Mouse (Mus musculus) embryonic fibroblast, embryonic 13.5 days (primary cell): ENCODE measurements around the gene Snap47. TPM values are rescaled to one million over a fixed set of nuclear protein-coding genes. Genes with fewer than 3 reads are reported as not detected.

Experiments
- H3K27ac ChIP-seq: 2 replicates; pipeline ENCODE4 v1.5.1; 2012; ENCODE audit warnings: low read length, control low read depth, inconsistent platforms; ENCODE audit not compliant: insufficient read depth
- H3K4me1 ChIP-seq: 2 replicates; pipeline ENCODE4 v1.6.1; 2011; ENCODE audit warnings: low read length; ENCODE audit not compliant: control insufficient read depth, insufficient read depth
- H3K4me3 ChIP-seq: 2 replicates; pipeline ENCODE4 v1.5.1; 2011; ENCODE audit warnings: mild to moderate bottlenecking, control low read depth, low read length; ENCODE audit not compliant: insufficient read depth
- CTCF ChIP-seq: IDR thresholded peaks from 2 replicates; pipeline ENCODE4 v1.5.1; 2011; ENCODE audit warnings: mild to moderate bottlenecking, control low read depth, low read length, moderate library complexity, borderline replicate concordance; ENCODE audit not compliant: insufficient read depth
- POLR2A ChIP-seq: IDR thresholded peaks from 2 replicates; pipeline ENCODE4 v1.6.1; 2011; ENCODE audit warnings: low read depth, mild to moderate bottlenecking, control low read depth, low read length, moderate library complexity
- polyA plus RNA-seq: library from polyadenylated mRNA; stranded (reverse); fragments of >200 nt; gene quantifications from 2 replicates; pipeline ENCODE4 v1.2.4, GENCODE M21; 2011; ENCODE audit warnings: low read depth; ENCODE audit not compliant: missing spikeins, insufficient read length

The Snap47 gene
- polyA plus RNA-seq, 1 experiment: 91.0 TPM

GRCm38 (mm10) chr11:59364007-59364406, 87.0 kb downstream of the Snap47 start:
- no peak overlapping the region for H3K4me3 ChIP-seq
- no peaks in the 10 kb centered on the region for H3K4me1 ChIP-seq
- TF ChIP-seq POLR2A (no peak), CTCF (no peak)
- H3K27ac ChIP-seq: no peak overlapping the region

- no peak overlapping the region for H3K4me3 ChIP-seq
- no peak overlapping the region for H3K27ac ChIP-seq
- TF ChIP-seq CTCF (no peak), POLR2A (no peak)
- H3K4me1 ChIP-seq: 0 out of 2 replicates have a peak, but pooled peaks cover 2% of the 10 kb centered on the region
These were observed 89.7 kb downstream of the Snap47 start for GRCm38 (mm10) chr11:59361291-59361690.

Other genes with a start within 250 kb of the Snap47 start
- 28.3 and 32.5 TPM in 2 replicates for gene Mrpl55, start 248.7 kb downstream of the Snap47 start, polyA plus RNA-seq
- 7.2 and 7.7 TPM in 2 replicates for gene 2310033P09Rik, start 242.9 kb downstream of the Snap47 start, polyA plus RNA-seq
- 412 and 414 TPM in 2 replicates for gene Arf1, start 222.9 kb downstream of the Snap47 start, polyA plus RNA-seq
- not detected in 2 replicates for gene Wnt3a, start 160.4 kb downstream of the Snap47 start, polyA plus RNA-seq
- gene Wnt9a, start 144.3 kb downstream of the Snap47 start, polyA plus RNA-seq: 7.5 and 7.6 TPM in 2 replicates
- gene Prss38, start 75.5 kb downstream of the Snap47 start, polyA plus RNA-seq: not detected in 2 replicates
- gene Jmjd4, start 1.1 kb downstream of the Snap47 start, polyA plus RNA-seq: 7.2 and 9.1 TPM in 2 replicates
- gene Zfp867, start 21.3 kb upstream of the Snap47 start, polyA plus RNA-seq: 4.4 and 6.1 TPM in 2 replicates
- 23.6 and 25.4 TPM in 2 replicates for gene Zkscan17, start 75.6 kb upstream of the Snap47 start, polyA plus RNA-seq
- 0.79 TPM in 1 of 2 replicates, not detected in the other for gene Nlrp3, start 90.4 kb upstream of the Snap47 start, polyA plus RNA-seq
- not detected in 2 replicates for gene Olfr222, start 125.0 kb upstream of the Snap47 start, polyA plus RNA-seq
- gene Olfr223, start 142.1 kb upstream of the Snap47 start, polyA plus RNA-seq: not detected in 2 replicates
- gene Mprip, start 210.1 kb upstream of the Snap47 start, polyA plus RNA-seq: 233 and 249 TPM in 2 replicates